Comparison of ENCODE assay signal across 22 mouse cellular contexts in genomic region chr1:24261181-24261580, GRCm38 (mm10).
DNase-seq lines count a peak whose midpoint lies in the region; ATAC-seq and TF ChIP-seq lines count a peak whose summit lies in the region.
"Had no signal": no experiment of that assay in that cellular context is flagged by ENCODE, and none has a peak within 500 bp of the region (broad histone marks: within the 10 kb centered on the region; RNA-seq: fewer than 3 reads in every experiment).

No protein-coding gene starts in this region.

- peak; percentile 14 for DNase-seq in embryonic facial prominence, embryonic 11.5 days (ENCODE audit: low spot score)
- no peak for DNase-seq in embryonic facial prominence, embryonic 10.5 days (ENCODE audit: low spot score)
- peak; percentile 13 for DNase-seq in lung, embryonic 14.5 days
- no peak for DNase-seq in lung, postnatal 0 days (ENCODE audit: low spot score)
- DNase-seq in stomach, postnatal 0 days (ENCODE audit: low spot score), result no peak
- DNase-seq in right cerebral cortex, postnatal 14 days, result no peak
- DNase-seq: adrenal gland, adult 2 months; adrenal gland, postnatal 25 days; cerebellum, adult 11-12 months; cerebellum, adult 9-11 months; gastrocnemius, postnatal 36 days; heart, adult 11 months; heart, postnatal 36 days had no signal

- no peak overlapping the region for H3K9ac ChIP-seq in embryonic facial prominence, embryonic 11.5 days (replicated peaks; ENCODE audit: low read length)
- no peak overlapping the region for H3K9ac ChIP-seq in intestine, postnatal 0 days (ENCODE audit: low read depth, low read length)
- H3K9ac ChIP-seq in intestine, embryonic 15.5 days, result no peak overlapping the region
- no peak overlapping the region for H3K9ac ChIP-seq in lung, embryonic 14.5 days
- H3K9ac ChIP-seq in lung, postnatal 0 days (replicated peaks; ENCODE audit: low read depth), result no peak overlapping the region
- H3K9ac ChIP-seq in stomach, postnatal 0 days (ENCODE audit: low read length), result no peak overlapping the region
- H3K9ac ChIP-seq: embryonic facial prominence, embryonic 12.5 days; forebrain, embryonic 12.5 days; heart, embryonic 13.5 days had no signal

- no peaks in the 10 kb centered on the region for H3K9me3 ChIP-seq in embryonic facial prominence, embryonic 11.5 days (replicated peaks; ENCODE audit: control insufficient read depth, low read length)
- H3K9me3 ChIP-seq in embryonic facial prominence, embryonic 10.5 days, result no peaks in the 10 kb centered on the region
- no peaks in the 10 kb centered on the region for H3K9me3 ChIP-seq in intestine, postnatal 0 days (ENCODE audit: control insufficient read depth)
- H3K9me3 ChIP-seq in intestine, embryonic 15.5 days, result no peaks in the 10 kb centered on the region
- H3K9me3 ChIP-seq in lung, embryonic 14.5 days (ENCODE audit: low read depth, low read length), result no peaks in the 10 kb centered on the region
- no peaks in the 10 kb centered on the region for H3K9me3 ChIP-seq in lung, postnatal 0 days (ENCODE audit: low read length)
- H3K9me3 ChIP-seq in stomach, postnatal 0 days (ENCODE audit: control insufficient read depth, low read length), result no peaks in the 10 kb centered on the region
- H3K9me3 ChIP-seq: embryonic facial prominence, embryonic 12.5 days; forebrain, embryonic 12.5 days; heart, embryonic 13.5 days had no signal

- H3K36me3 ChIP-seq in embryonic facial prominence, embryonic 11.5 days (replicated peaks; ENCODE audit: control insufficient read depth, insufficient read depth, low read depth, low read length), result no peaks in the 10 kb centered on the region
- no peaks in the 10 kb centered on the region for H3K36me3 ChIP-seq in embryonic facial prominence, embryonic 10.5 days (replicated peaks)
- no peaks in the 10 kb centered on the region for H3K36me3 ChIP-seq in intestine, postnatal 0 days (ENCODE audit: control insufficient read depth, insufficient read depth)
- no peaks in the 10 kb centered on the region for H3K36me3 ChIP-seq in intestine, embryonic 15.5 days
- H3K36me3 ChIP-seq in lung, embryonic 14.5 days (ENCODE audit: insufficient read depth), result no peaks in the 10 kb centered on the region
- H3K36me3 ChIP-seq in lung, postnatal 0 days (ENCODE audit: insufficient read depth, low read length), result no peaks in the 10 kb centered on the region
- no peaks in the 10 kb centered on the region for H3K36me3 ChIP-seq in stomach, postnatal 0 days (ENCODE audit: control insufficient read depth, insufficient read depth, low read length)
- H3K36me3 ChIP-seq: embryonic facial prominence, embryonic 12.5 days; forebrain, embryonic 12.5 days; heart, embryonic 13.5 days had no signal

- H3K4me3 ChIP-seq in embryonic facial prominence, embryonic 11.5 days (ENCODE audit: low read depth, low read length), result no peak overlapping the region
- H3K4me3 ChIP-seq in embryonic facial prominence, embryonic 10.5 days, result no peak overlapping the region
- no peak overlapping the region for H3K4me3 ChIP-seq in intestine, postnatal 0 days (ENCODE audit: low read depth, low read length)
- H3K4me3 ChIP-seq in intestine, embryonic 15.5 days (replicated peaks), result no peak overlapping the region
- no peak overlapping the region for H3K4me3 ChIP-seq in lung, embryonic 14.5 days (ENCODE audit: low read depth, low read length)
- no peak overlapping the region for H3K4me3 ChIP-seq in lung, postnatal 0 days (ENCODE audit: low read depth, low read length)
- H3K4me3 ChIP-seq in stomach, postnatal 0 days (ENCODE audit: low read depth, low read length), result no peak overlapping the region
- H3K4me3 ChIP-seq: embryonic facial prominence, embryonic 12.5 days; forebrain, embryonic 12.5 days; heart, embryonic 13.5 days had no signal

- TF ChIP-seq EP300 in lung, postnatal 0 days (IDR thresholded peaks at IDR 0.05), result no peak
- no peak for TF ChIP-seq EP300 in stomach, postnatal 0 days (optimal IDR thresholded peaks at IDR 0.05)

- no peak for ATAC-seq in embryonic facial prominence, embryonic 11.5 days (replicated peaks; ENCODE audit: insufficient number of reproducible peaks, low FRiP score, low TSS enrichment, low read depth)
- no peak for ATAC-seq in intestine, postnatal 0 days
- no peak for ATAC-seq in intestine, embryonic 15.5 days
- ATAC-seq in lung, embryonic 14.5 days (ENCODE audit: insufficient read depth), result no peak
- no peak for ATAC-seq in lung, postnatal 0 days
- ATAC-seq in stomach, postnatal 0 days (ENCODE audit: low FRiP score, low TSS enrichment), result no peak
- ATAC-seq: activated CD4-positive, CD25-positive, alpha-beta regulatory T cell, adult 4 months; forebrain, embryonic 16.5 days; hindbrain, embryonic 16.5 days; Patski had no signal

- no peak overlapping the region for H3K27ac ChIP-seq in embryonic facial prominence, embryonic 11.5 days (replicated peaks; ENCODE audit: low read depth, low read length)
- no peak overlapping the region for H3K27ac ChIP-seq in embryonic facial prominence, embryonic 10.5 days (replicated peaks)
- no peak overlapping the region for H3K27ac ChIP-seq in intestine, postnatal 0 days (ENCODE audit: low read depth, low read length)
- no peak overlapping the region for H3K27ac ChIP-seq in intestine, embryonic 15.5 days
- no peak overlapping the region for H3K27ac ChIP-seq in lung, embryonic 14.5 days (ENCODE audit: low read depth)
- H3K27ac ChIP-seq in lung, postnatal 0 days (ENCODE audit: low read length), result no peak overlapping the region
- no peak overlapping the region for H3K27ac ChIP-seq in stomach, postnatal 0 days (replicated peaks)
- H3K27ac ChIP-seq: embryonic facial prominence, embryonic 12.5 days; forebrain, embryonic 12.5 days; heart, embryonic 13.5 days had no signal

- H3K4me1 ChIP-seq in embryonic facial prominence, embryonic 11.5 days (ENCODE audit: control insufficient read depth, insufficient read depth, low read length), result no peaks in the 10 kb centered on the region
- H3K4me1 ChIP-seq in embryonic facial prominence, embryonic 10.5 days, result 0 out of 2 replicates have a peak, but pooled peaks cover 4% of the 10 kb centered on the region
- H3K4me1 ChIP-seq in intestine, postnatal 0 days (replicated peaks; ENCODE audit: control insufficient read depth, insufficient read depth, low read length), result no peaks in the 10 kb centered on the region
- no peaks in the 10 kb centered on the region for H3K4me1 ChIP-seq in intestine, embryonic 15.5 days (replicated peaks)
- no peaks in the 10 kb centered on the region for H3K4me1 ChIP-seq in lung, embryonic 14.5 days (ENCODE audit: insufficient read depth)
- no peaks in the 10 kb centered on the region for H3K4me1 ChIP-seq in lung, postnatal 0 days (ENCODE audit: insufficient read depth, low read depth, low read length)
- H3K4me1 ChIP-seq in stomach, postnatal 0 days (replicated peaks; ENCODE audit: control insufficient read depth, insufficient read depth), result no peaks in the 10 kb centered on the region
- H3K4me1 ChIP-seq: embryonic facial prominence, embryonic 12.5 days; forebrain, embryonic 12.5 days; heart, embryonic 13.5 days had no signal

- peak; percentile 11; the same call in 1 of the 2 replicates for TF ChIP-seq CTCF in intestine, postnatal 0 days (IDR thresholded peaks at IDR 0.05; ENCODE audit: low read depth)
- 0 out of 2 replicates have a peak, but pooled peaks have one; percentile 6 for TF ChIP-seq CTCF in lung, embryonic 14.5 days (IDR thresholded peaks at IDR 0.05; ENCODE audit: low read depth)
- no peak for TF ChIP-seq CTCF in lung, postnatal 0 days (IDR thresholded peaks at IDR 0.05)
- TF ChIP-seq CTCF in stomach, postnatal 0 days (IDR thresholded peaks at IDR 0.05; ENCODE audit: low read depth), result 0 out of 2 replicates have a peak, but pooled peaks have one; percentile 15

- H3K27me3 ChIP-seq in embryonic facial prominence, embryonic 11.5 days (ENCODE audit: control insufficient read depth, insufficient read depth, low read length), result no peaks in the 10 kb centered on the region
- H3K27me3 ChIP-seq in embryonic facial prominence, embryonic 10.5 days (replicated peaks; ENCODE audit: low read depth, poor library complexity, severe bottlenecking), result no peaks in the 10 kb centered on the region
- H3K27me3 ChIP-seq in intestine, postnatal 0 days (replicated peaks; ENCODE audit: control insufficient read depth, insufficient read depth, low read length), result no peaks in the 10 kb centered on the region
- H3K27me3 ChIP-seq in intestine, embryonic 15.5 days (replicated peaks), result no peaks in the 10 kb centered on the region
- no peaks in the 10 kb centered on the region for H3K27me3 ChIP-seq in lung, embryonic 14.5 days (ENCODE audit: insufficient read depth, low read length)
- no peaks in the 10 kb centered on the region for H3K27me3 ChIP-seq in lung, postnatal 0 days (replicated peaks; ENCODE audit: insufficient read depth, low read length)
- H3K27me3 ChIP-seq in stomach, postnatal 0 days (ENCODE audit: control insufficient read depth, insufficient read depth, low read length), result no peaks in the 10 kb centered on the region
- H3K27me3 ChIP-seq: embryonic facial prominence, embryonic 12.5 days; forebrain, embryonic 12.5 days; heart, embryonic 13.5 days had no signal

- no peak overlapping the region for H3K4me2 ChIP-seq in embryonic facial prominence, embryonic 11.5 days (ENCODE audit: low read depth, low read length)
- no peak overlapping the region for H3K4me2 ChIP-seq in intestine, postnatal 0 days (replicated peaks; ENCODE audit: low read depth)
- no peak overlapping the region for H3K4me2 ChIP-seq in intestine, embryonic 15.5 days (replicated peaks)
- H3K4me2 ChIP-seq in lung, embryonic 14.5 days, result no peak overlapping the region
- no peak overlapping the region for H3K4me2 ChIP-seq in lung, postnatal 0 days (replicated peaks; ENCODE audit: low read depth, low read length)
- no peak overlapping the region for H3K4me2 ChIP-seq in stomach, postnatal 0 days (replicated peaks; ENCODE audit: low read depth)
- H3K4me2 ChIP-seq: embryonic facial prominence, embryonic 12.5 days; forebrain, embryonic 12.5 days; heart, embryonic 13.5 days had no signal

Comparison
In these comparisons a context has a peak if more than half of its experiments do, and no peak if none do; other contexts are left out.
1. DNase-seq: peak in embryonic facial prominence, embryonic 11.5 days (single experiment) and lung, embryonic 14.5 days (single experiment); none in embryonic facial prominence, embryonic 10.5 days (single experiment), lung, postnatal 0 days (single experiment), stomach, postnatal 0 days (single experiment) and right cerebral cortex, postnatal 14 days (single experiment).